Mouse (Mus musculus): ENCODE data around the gene Cep104. TPM values are rescaled to one million over a fixed set of nuclear protein-coding genes. Genes with fewer than 3 reads are reported as not detected.

Gene Cep104
- polyA plus RNA-seq, 1 experiment from 2014 or later: 19.8 TPM

DNA sequence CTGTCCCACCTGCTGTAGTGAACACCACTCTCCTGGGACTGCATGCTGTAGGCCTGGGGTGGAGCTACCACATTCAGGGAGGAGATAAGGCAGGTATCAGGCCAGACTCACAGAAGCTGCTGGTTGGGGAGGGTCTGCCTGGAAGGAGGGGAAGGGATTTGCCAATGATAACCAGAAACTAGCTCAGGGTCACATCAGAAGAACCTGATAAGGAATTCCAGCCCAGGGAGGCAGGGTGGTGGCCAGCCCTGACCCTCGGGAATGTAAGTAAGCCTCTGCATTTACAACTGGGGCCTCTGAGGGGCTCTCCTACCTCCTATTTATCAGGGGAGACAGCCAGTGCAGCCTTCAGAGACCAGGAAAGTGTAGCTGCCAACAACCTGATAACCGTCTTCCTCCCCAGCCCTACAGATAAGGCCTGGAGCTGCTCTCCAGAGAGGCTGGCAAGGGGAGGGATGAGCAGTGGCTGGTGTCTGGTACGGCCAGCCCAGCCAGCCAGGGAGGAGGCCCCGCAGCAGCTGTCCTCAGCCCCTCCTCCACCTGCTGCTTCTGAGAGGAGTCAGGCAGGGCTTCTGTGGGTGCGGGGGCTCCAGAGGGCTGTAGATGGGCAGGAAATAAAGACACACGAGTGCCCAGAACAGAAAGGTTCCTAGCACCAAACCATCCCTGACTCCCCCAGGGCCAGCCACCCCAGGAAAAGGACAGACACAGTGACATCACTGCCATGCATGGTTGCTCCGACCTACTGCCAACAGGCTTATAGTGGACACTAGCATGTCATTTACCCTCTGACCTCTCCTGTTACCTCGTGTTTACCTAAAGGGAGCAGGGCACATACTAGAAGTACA, 49.0 kb downstream of the Cep104 start:
- peaks cover 5% of the 10 kb centered on the region; the same call in 1 of the 2 replicates for H3K27me3 ChIP-seq
- H3K9ac ChIP-seq: no peak overlapping the region
- H3K27ac ChIP-seq (replicated peaks): no peak overlapping the region
- H3K9me3 ChIP-seq: no peaks in the 10 kb centered on the region
- peaks cover 27% of the 10 kb centered on the region for H3K4me1 ChIP-seq (replicated peaks)
- peaks cover 29% of the 10 kb centered on the region for H3K36me3 ChIP-seq
- 27% methylated on average over 8 of the region's 8 CpGs for WGBS
- H3K4me3 ChIP-seq: no peak overlapping the region
- no peak overlapping the region for H3K4me2 ChIP-seq
- no peak for ATAC-seq (ENCODE audit: low FRiP score, low read depth)

GRCm38 (mm10) chr4:154024729-154025521, 49.9 kb downstream of the Cep104 start:
- no peak overlapping the region for H3K27ac ChIP-seq (replicated peaks)

DNA sequence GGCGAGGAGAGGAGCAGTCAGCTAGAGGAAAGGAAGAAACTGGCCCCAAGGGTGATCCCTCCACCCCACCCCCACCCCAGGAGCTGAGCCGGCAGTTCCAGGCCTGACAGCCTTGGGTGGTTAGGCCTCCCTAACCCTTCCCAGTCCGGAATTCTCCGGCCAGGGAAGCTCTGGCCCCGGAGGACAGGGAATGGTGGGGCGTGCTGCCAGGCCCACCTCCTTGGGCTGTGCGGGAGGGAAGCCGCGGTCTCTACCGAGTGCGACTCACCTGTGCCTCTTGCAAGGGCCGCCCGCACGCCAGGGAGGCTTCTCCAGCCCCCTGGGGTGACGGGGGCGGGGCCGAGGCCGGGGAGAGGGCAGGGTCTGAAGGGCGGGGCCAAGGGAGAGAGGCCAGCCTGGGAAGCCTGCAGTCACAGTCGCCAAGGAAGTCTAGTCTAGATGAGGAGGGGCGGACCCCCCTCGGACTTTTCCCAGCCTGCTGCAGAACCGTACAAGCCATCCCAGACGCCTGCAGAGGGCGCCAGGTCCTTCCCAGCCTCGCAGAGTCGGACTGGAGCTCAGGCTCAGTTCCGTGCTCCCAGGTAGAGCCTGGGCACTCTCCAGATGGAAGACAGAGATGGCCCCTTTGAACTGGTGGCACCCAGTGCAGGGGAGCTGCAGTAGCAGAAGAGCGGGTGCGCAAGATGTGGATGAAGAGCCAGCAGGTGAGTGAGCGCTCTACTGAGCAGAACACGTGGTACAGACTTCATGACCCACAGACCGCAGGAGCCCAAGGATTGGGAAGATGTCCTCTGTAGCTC, 50.8 kb downstream of the Cep104 start, which contains the start of gene Smim1:
Gene Smim1 (minus strand): TSS at position 590 of the 800 bp plus-strand sequence.
- Histone ChIP-seq H3K4me2 (peak within 1 kb of the TSS; percentile 54), H3K27ac (replicated peaks) (no peak within 1 kb of the TSS), H3K9me3 (no peaks in the 10 kb centered on the region), H3K9ac (0 out of 2 replicates have a peak within 1 kb of the TSS, but pooled peaks have one; percentile 24), H3K27me3 (peaks cover 5% of the 10 kb centered on the region; the same call in 1 of the 2 replicates), H3K4me3 (peak within 1 kb of the TSS; percentile 36), H3K4me1 (replicated peaks) (peaks cover 27% of the 10 kb centered on the region), H3K36me3 (peaks cover 10% of the 10 kb centered on the region)
- peak; percentile 73 for ATAC-seq (ENCODE audit: low FRiP score, low read depth)
- 3% methylated on average over 33 of the region's 33 CpGs for WGBS

More at GRCm38 (mm10) chr4:154024729-154025521, 49.9 kb downstream of the Cep104 start:
- H3K27me3 ChIP-seq: peaks cover 5% of the 10 kb centered on the region; the same call in 1 of the 2 replicates
- 0 out of 2 replicates have a peak overlapping the region, but pooled peaks have one; percentile 24 for H3K9ac ChIP-seq
- peaks cover 27% of the 10 kb centered on the region for H3K4me1 ChIP-seq (replicated peaks)
- peaks cover 19% of the 10 kb centered on the region for H3K36me3 ChIP-seq
- no peaks in the 10 kb centered on the region for H3K9me3 ChIP-seq
- H3K4me2 ChIP-seq: peak overlapping the region; percentile 54
- no peak for ATAC-seq (ENCODE audit: low FRiP score, low read depth)
- peak overlapping the region; percentile 36; the same call in 1 of the 2 replicates for H3K4me3 ChIP-seq
- 34% methylated on average over 17 of the region's 17 CpGs for WGBS

- peaks cover 27% of the 10 kb centered on the region for H3K4me1 ChIP-seq (replicated peaks)
- peak overlapping the region; percentile 36; the same call in 1 of the 2 replicates for H3K4me3 ChIP-seq
- H3K4me2 ChIP-seq: peak overlapping the region; percentile 54
- H3K27me3 ChIP-seq: peaks cover 5% of the 10 kb centered on the region; the same call in 1 of the 2 replicates
- H3K9me3 ChIP-seq: no peaks in the 10 kb centered on the region
- 0 out of 2 replicates have a peak overlapping the region, but pooled peaks have one; percentile 24 for H3K9ac ChIP-seq
- H3K27ac ChIP-seq (replicated peaks): no peak overlapping the region
- 35% methylated on average over 2 of the region's 2 CpGs for WGBS
- H3K36me3 ChIP-seq: peaks cover 5% of the 10 kb centered on the region
- ATAC-seq (ENCODE audit: low FRiP score, low read depth): no peak
These were observed 51.4 kb downstream of the Cep104 start for GRCm38 (mm10) chr4:154026441-154026761.

DNA sequence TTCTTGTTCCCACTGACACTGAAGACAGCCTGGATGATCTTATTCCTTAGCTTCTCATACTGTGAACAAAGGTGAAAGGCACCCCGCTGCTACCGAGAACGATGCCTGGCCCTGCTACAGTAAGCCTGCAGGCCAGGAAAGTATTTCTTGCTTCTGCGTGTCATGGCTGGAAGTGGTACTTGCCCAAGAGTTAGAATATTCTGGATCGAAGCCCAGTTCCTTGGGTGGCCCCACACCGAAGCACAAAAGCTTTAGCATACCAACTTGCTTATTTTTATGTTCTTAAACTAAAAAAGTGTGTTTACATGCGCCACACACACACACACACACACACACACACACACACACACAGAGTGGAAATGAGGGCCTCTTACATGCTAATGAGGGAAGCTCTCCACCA, 53.1 kb downstream of the Cep104 start:
- WGBS: 76% methylated on average over 7 of the region's 7 CpGs
- peaks cover 5% of the 10 kb centered on the region; the same call in 1 of the 2 replicates for H3K27me3 ChIP-seq

DNA sequence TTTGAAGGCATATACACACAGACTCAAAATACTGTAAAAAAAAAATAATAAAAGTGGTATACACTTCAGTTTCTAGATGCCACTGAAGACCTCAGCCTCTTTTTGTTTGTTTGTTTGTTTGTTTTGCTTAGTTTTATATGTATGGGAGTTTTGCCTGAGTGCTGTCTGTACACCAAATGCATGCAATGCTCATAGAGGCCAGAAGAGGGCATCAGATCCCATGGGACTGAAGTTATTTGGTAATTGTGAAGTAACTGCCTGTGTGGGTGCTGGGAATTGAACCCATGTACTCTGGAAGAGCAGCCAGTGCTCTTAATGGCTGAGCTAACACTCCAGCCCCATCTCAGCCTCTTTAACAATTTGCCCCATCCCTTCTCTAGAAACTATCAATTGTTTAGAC, 53.7 kb downstream of the Cep104 start:
- ATAC-seq (ENCODE audit: low FRiP score, low read depth): no peak
- Histone ChIP-seq H3K27ac (replicated peaks) (no peak overlapping the region), H3K4me2 (no peak overlapping the region), H3K4me1 (replicated peaks) (peaks cover 20% of the 10 kb centered on the region), H3K4me3 (no peak overlapping the region), H3K9ac (no peak overlapping the region), H3K36me3 (no peaks in the 10 kb centered on the region), H3K27me3 (peaks cover 5% of the 10 kb centered on the region; the same call in 1 of the 2 replicates), H3K9me3 (no peaks in the 10 kb centered on the region)

More for the DNA sequence above, 53.1 kb downstream of the Cep104 start:
- Histone ChIP-seq H3K4me3 (no peak overlapping the region), H3K27ac (replicated peaks) (no peak overlapping the region), H3K9me3 (no peaks in the 10 kb centered on the region), H3K36me3 (no peaks in the 10 kb centered on the region), H3K4me1 (replicated peaks) (peaks cover 21% of the 10 kb centered on the region), H3K4me2 (no peak overlapping the region), H3K9ac (no peak overlapping the region)
- no peak for ATAC-seq (ENCODE audit: low FRiP score, low read depth)

DNA sequence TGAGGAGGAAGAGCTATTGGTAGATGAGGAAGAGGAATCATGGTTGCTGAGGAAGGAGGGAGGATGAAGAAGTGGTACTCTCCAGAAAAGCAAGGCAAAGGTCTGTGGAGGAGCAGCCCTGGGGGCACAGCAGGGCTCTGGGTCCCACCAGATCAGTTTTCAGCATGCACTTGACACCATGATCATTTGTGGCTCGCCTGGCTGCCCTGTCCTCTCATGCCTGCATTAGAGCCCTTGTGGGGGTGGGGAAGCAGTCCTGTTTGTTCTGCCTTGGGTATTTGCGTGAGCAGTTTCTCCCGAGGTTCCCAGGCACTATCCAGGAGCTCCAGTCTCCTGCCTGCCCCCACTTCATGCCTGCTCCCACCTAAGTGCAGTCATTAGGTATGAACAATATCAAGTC, 62.1 kb downstream of the Cep104 start:
- no peak overlapping the region for H3K9ac ChIP-seq
- H3K4me3 ChIP-seq: no peak overlapping the region
- H3K9me3 ChIP-seq: no peaks in the 10 kb centered on the region
- no peaks in the 10 kb centered on the region for H3K27me3 ChIP-seq
- no peaks in the 10 kb centered on the region for H3K4me1 ChIP-seq (replicated peaks)
- WGBS: 38% methylated on average over 3 of the region's 3 CpGs
- no peak overlapping the region for H3K27ac ChIP-seq (replicated peaks)
- ATAC-seq (ENCODE audit: low FRiP score, low read depth): no peak
- no peaks in the 10 kb centered on the region for H3K36me3 ChIP-seq
- no peak overlapping the region for H3K4me2 ChIP-seq

DNA sequence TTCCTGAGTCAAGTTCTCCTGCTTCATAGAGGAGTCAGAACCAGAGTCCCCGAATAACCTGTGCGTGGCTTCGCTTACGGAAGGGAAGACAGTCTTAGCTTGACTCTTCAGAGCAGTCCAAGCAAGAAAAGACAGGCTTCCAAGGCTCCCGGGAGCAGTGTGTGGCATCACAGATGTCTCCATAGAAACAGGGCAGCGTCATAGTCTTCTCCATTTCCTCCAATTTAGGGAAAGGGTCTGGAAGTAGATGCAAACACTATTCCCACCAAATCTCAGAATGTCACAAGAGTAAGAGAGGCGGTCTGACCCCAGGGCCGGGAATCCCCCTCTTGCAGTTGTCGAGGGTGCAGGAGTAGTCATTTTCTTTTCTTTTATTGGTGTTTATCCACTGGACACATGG, 67.6 kb downstream of the Cep104 start, which contains the start of gene Ccdc27:
Gene Ccdc27 (minus strand): TSS at position 101 of the 400 bp plus-strand sequence.
- no peak within 1 kb of the TSS for H3K4me2 ChIP-seq
- WGBS: 89% methylated on average over 9 of the region's 9 CpGs
- no peaks in the 10 kb centered on the region for H3K9me3 ChIP-seq
- H3K4me3 ChIP-seq: no peak within 1 kb of the TSS
- H3K27ac ChIP-seq (replicated peaks): no peak within 1 kb of the TSS
- H3K4me1 ChIP-seq (replicated peaks): no peaks in the 10 kb centered on the region
- no peak within 1 kb of the TSS for H3K9ac ChIP-seq
- ATAC-seq (ENCODE audit: low FRiP score, low read depth): no peak
- no peaks in the 10 kb centered on the region for H3K27me3 ChIP-seq
- H3K36me3 ChIP-seq: no peaks in the 10 kb centered on the region

DNA sequence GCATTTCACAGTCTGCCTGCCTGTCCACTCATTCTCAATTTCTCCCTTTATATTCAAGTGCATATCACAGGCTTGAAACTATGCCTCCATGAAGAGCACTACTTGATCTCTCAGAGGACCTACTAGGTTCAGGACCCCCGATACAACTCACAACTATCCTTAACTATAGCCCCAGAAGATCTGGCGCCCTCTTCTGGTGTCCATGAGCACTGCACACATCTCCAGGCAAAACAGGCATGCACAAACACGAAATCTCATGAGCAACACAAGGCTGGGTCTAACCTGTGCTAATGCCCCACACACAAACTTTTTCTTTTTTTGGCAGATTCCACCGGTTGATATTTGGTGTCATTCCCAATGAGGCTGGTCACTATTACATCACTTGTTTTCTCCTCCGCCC, 70.8 kb downstream of the Cep104 start:
- Histone ChIP-seq H3K27ac (replicated peaks) (no peak overlapping the region), H3K9me3 (no peaks in the 10 kb centered on the region), H3K27me3 (no peaks in the 10 kb centered on the region), H3K36me3 (no peaks in the 10 kb centered on the region), H3K4me2 (no peak overlapping the region), H3K9ac (no peak overlapping the region), H3K4me3 (no peak overlapping the region), H3K4me1 (replicated peaks) (no peaks in the 10 kb centered on the region)
- 72% methylated on average over 5 of the region's 5 CpGs for WGBS
- ATAC-seq (ENCODE audit: low FRiP score, low read depth): no peak

GRCm38 (mm10) chr4:154051401-154051800, 76.4 kb downstream of the Cep104 start:
- WGBS: 92% methylated on average over 3 of the region's 3 CpGs
- no peaks in the 10 kb centered on the region for H3K27me3 ChIP-seq
- no peaks in the 10 kb centered on the region for H3K9me3 ChIP-seq
- no peak overlapping the region for H3K27ac ChIP-seq (replicated peaks)
- no peak overlapping the region for H3K9ac ChIP-seq
- no peak for ATAC-seq (ENCODE audit: low FRiP score, low read depth)
- no peak overlapping the region for H3K4me2 ChIP-seq
- H3K4me3 ChIP-seq: no peak overlapping the region
- no peaks in the 10 kb centered on the region for H3K4me1 ChIP-seq (replicated peaks)
- no peaks in the 10 kb centered on the region for H3K36me3 ChIP-seq

DNA sequence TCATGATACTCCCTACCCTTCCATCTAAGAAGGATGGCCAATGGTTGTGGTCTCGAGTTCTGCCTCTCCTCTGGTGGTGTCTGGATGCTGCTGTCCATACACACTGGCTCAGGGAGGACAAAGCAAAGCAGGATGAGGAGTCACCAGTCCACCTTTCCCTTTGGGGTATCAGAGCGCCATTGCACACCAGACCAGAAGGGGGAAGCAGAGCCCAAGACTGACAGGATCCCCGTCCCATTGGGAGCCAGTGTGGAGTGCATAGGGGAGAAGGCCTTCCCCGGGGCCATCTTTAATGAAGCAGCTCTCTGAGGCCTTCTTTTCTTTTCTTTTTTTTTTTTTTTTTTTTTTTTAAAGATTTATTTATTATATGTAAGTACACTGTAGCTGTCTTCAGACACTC, 78.1 kb downstream of the Cep104 start:
- no peak for ATAC-seq (ENCODE audit: low FRiP score, low read depth)
- 67% methylated on average over 4 of the region's 4 CpGs for WGBS
- Histone ChIP-seq H3K9ac (no peak overlapping the region), H3K4me1 (replicated peaks) (no peaks in the 10 kb centered on the region), H3K4me3 (no peak overlapping the region), H3K36me3 (no peaks in the 10 kb centered on the region), H3K4me2 (no peak overlapping the region), H3K27me3 (no peaks in the 10 kb centered on the region), H3K27ac (replicated peaks) (no peak overlapping the region), H3K9me3 (no peaks in the 10 kb centered on the region)

Data from hindbrain, embryonic 15.5 days (tissue).